Mouse (Mus musculus): ENCODE data around the gene Phgdh. TPM values are rescaled to one million over a fixed set of nuclear protein-coding genes. Genes with fewer than 3 reads are reported as not detected.

Gene Phgdh
- polyA plus RNA-seq, 1 experiment from 2014 or later, result 230 TPM

GRCm38 (mm10) chr3:98313294-98314155 lies 26.3 kb downstream of the Phgdh start:
- Histone ChIP-seq H3K9ac (no peak overlapping the region), H3K4me2 (no peak overlapping the region), H3K27me3 (ENCODE audit: insufficient read depth, low read length) (no peaks in the 10 kb centered on the region), H3K9me3 (ENCODE audit: low read depth, low read length) (no peaks in the 10 kb centered on the region), H3K4me3 (ENCODE audit: low read depth, low read length) (no peak overlapping the region), H3K36me3 (ENCODE audit: insufficient read depth) (peaks cover 27% of the 10 kb centered on the region; the same call in 1 of the 2 replicates), H3K27ac (ENCODE audit: low read depth) (no peak overlapping the region), H3K4me1 (ENCODE audit: insufficient read depth) (no peaks in the 10 kb centered on the region)
- peak; percentile 27; the same call in 1 of the 2 replicates for ATAC-seq (ENCODE audit: insufficient read depth)
- no peak for DNase-seq
- WGBS, result 80% methylated on average over 9 of the region's 9 CpGs
- no peak for TF ChIP-seq CTCF (IDR thresholded peaks at IDR 0.05; ENCODE audit: low read depth)

GRCm38 (mm10) chr3:98312867-98313266 lies 26.9 kb downstream of the Phgdh start:
- peak; percentile 70 for TF ChIP-seq CTCF (IDR thresholded peaks at IDR 0.05; ENCODE audit: low read depth)
- no peaks in the 10 kb centered on the region for H3K27me3 ChIP-seq (ENCODE audit: insufficient read depth, low read length)
- WGBS, result 30% methylated on average over 6 of the region's 7 CpGs
- peak; percentile 77 for DNase-seq
- H3K9ac ChIP-seq, result no peak overlapping the region
- H3K4me3 ChIP-seq (ENCODE audit: low read depth, low read length), result no peak overlapping the region
- H3K4me1 ChIP-seq (ENCODE audit: insufficient read depth), result no peaks in the 10 kb centered on the region
- H3K36me3 ChIP-seq (ENCODE audit: insufficient read depth), result peaks cover 27% of the 10 kb centered on the region; the same call in 1 of the 2 replicates
- H3K4me2 ChIP-seq, result no peak overlapping the region
- H3K9me3 ChIP-seq (ENCODE audit: low read depth, low read length), result no peaks in the 10 kb centered on the region
- peak; percentile 66; the same call in 1 of the 2 replicates for ATAC-seq (ENCODE audit: insufficient read depth)
- H3K27ac ChIP-seq (ENCODE audit: low read depth), result no peak overlapping the region

GRCm38 (mm10) chr3:98310456-98310855 lies 29.3 kb downstream of the Phgdh start:
- 60% methylated on average over 1 of the region's 1 CpGs for WGBS
- Histone ChIP-seq H3K27ac (ENCODE audit: low read depth) (no peak overlapping the region), H3K36me3 (ENCODE audit: insufficient read depth) (peaks cover 18% of the 10 kb centered on the region; the same call in 1 of the 2 replicates), H3K9ac (no peak overlapping the region), H3K4me2 (no peak overlapping the region), H3K4me1 (ENCODE audit: insufficient read depth) (no peaks in the 10 kb centered on the region), H3K4me3 (ENCODE audit: low read depth, low read length) (no peak overlapping the region), H3K9me3 (ENCODE audit: low read depth, low read length) (no peaks in the 10 kb centered on the region), H3K27me3 (ENCODE audit: insufficient read depth, low read length) (no peaks in the 10 kb centered on the region)
- ATAC-seq (ENCODE audit: insufficient read depth) (no peak), DNase-seq (no peak)
- no peak for TF ChIP-seq CTCF (IDR thresholded peaks at IDR 0.05; ENCODE audit: low read depth)

GRCm38 (mm10) chr3:98308606-98309005 lies 31.2 kb downstream of the Phgdh start:
- 73% methylated on average over 6 of the region's 6 CpGs for WGBS
- no peak overlapping the region for H3K4me3 ChIP-seq (ENCODE audit: low read depth, low read length)
- H3K36me3 ChIP-seq (ENCODE audit: insufficient read depth), result 0 out of 2 replicates have a peak, but pooled peaks cover 5% of the 10 kb centered on the region
- H3K27me3 ChIP-seq (ENCODE audit: insufficient read depth, low read length), result no peaks in the 10 kb centered on the region
- no peak overlapping the region for H3K4me2 ChIP-seq
- no peaks in the 10 kb centered on the region for H3K4me1 ChIP-seq (ENCODE audit: insufficient read depth)
- no peak for TF ChIP-seq CTCF (IDR thresholded peaks at IDR 0.05; ENCODE audit: low read depth)
- ATAC-seq (ENCODE audit: insufficient read depth) (no peak), DNase-seq (no peak)
- no peak overlapping the region for H3K9ac ChIP-seq
- no peaks in the 10 kb centered on the region for H3K9me3 ChIP-seq (ENCODE audit: low read depth, low read length)
- no peak overlapping the region for H3K27ac ChIP-seq (ENCODE audit: low read depth)

GRCm38 (mm10) chr3:98301761-98302160 lies 38.0 kb downstream of the Phgdh start:
- 82% methylated on average over 3 of the region's 3 CpGs for WGBS
- ATAC-seq (ENCODE audit: insufficient read depth) (no peak), DNase-seq (no peak)
- no peak overlapping the region for H3K4me2 ChIP-seq
- H3K4me1 ChIP-seq (ENCODE audit: insufficient read depth), result no peaks in the 10 kb centered on the region
- H3K4me3 ChIP-seq (ENCODE audit: low read depth, low read length), result no peak overlapping the region
- TF ChIP-seq CTCF (IDR thresholded peaks at IDR 0.05; ENCODE audit: low read depth), result no peak
- H3K27me3 ChIP-seq (ENCODE audit: insufficient read depth, low read length), result no peaks in the 10 kb centered on the region
- no peaks in the 10 kb centered on the region for H3K9me3 ChIP-seq (ENCODE audit: low read depth, low read length)
- H3K36me3 ChIP-seq (ENCODE audit: insufficient read depth), result no peaks in the 10 kb centered on the region
- no peak overlapping the region for H3K9ac ChIP-seq
- H3K27ac ChIP-seq (ENCODE audit: low read depth), result no peak overlapping the region

GRCm38 (mm10) chr3:98300266-98300665 lies 39.5 kb downstream of the Phgdh start:
- no peaks in the 10 kb centered on the region for H3K9me3 ChIP-seq (ENCODE audit: low read depth, low read length)
- TF ChIP-seq CTCF (IDR thresholded peaks at IDR 0.05; ENCODE audit: low read depth), result no peak
- H3K4me3 ChIP-seq (ENCODE audit: low read depth, low read length), result no peak overlapping the region
- H3K4me1 ChIP-seq (ENCODE audit: insufficient read depth), result no peaks in the 10 kb centered on the region
- H3K9ac ChIP-seq, result no peak overlapping the region
- 89% methylated on average over 4 of the region's 4 CpGs for WGBS
- no peaks in the 10 kb centered on the region for H3K27me3 ChIP-seq (ENCODE audit: insufficient read depth, low read length)
- H3K27ac ChIP-seq (ENCODE audit: low read depth), result no peak overlapping the region
- H3K4me2 ChIP-seq, result no peak overlapping the region
- no peaks in the 10 kb centered on the region for H3K36me3 ChIP-seq (ENCODE audit: insufficient read depth)
- DNase-seq (no peak), ATAC-seq (ENCODE audit: insufficient read depth) (no peak)

GRCm38 (mm10) chr3:98299391-98300100 lies 40.2 kb downstream of the Phgdh start:
- no peak for TF ChIP-seq CTCF (IDR thresholded peaks at IDR 0.05; ENCODE audit: low read depth)
- 86% methylated on average over 1 of the region's 1 CpGs for WGBS
- no peaks in the 10 kb centered on the region for H3K4me1 ChIP-seq (ENCODE audit: insufficient read depth)
- no peak overlapping the region for H3K4me2 ChIP-seq
- no peaks in the 10 kb centered on the region for H3K9me3 ChIP-seq (ENCODE audit: low read depth, low read length)
- no peak for ATAC-seq (ENCODE audit: insufficient read depth)
- H3K27me3 ChIP-seq (ENCODE audit: insufficient read depth, low read length), result no peaks in the 10 kb centered on the region
- H3K27ac ChIP-seq (ENCODE audit: low read depth), result no peak overlapping the region
- no peak overlapping the region for H3K9ac ChIP-seq
- DNase-seq, result no peak
- H3K4me3 ChIP-seq (ENCODE audit: low read depth, low read length), result no peak overlapping the region
- H3K36me3 ChIP-seq (ENCODE audit: insufficient read depth), result no peaks in the 10 kb centered on the region

Data from lung, embryonic 14.5 days (tissue).